Mouse (Mus musculus) MEL (cell line): ENCODE results near the gene Tmem165. TPM values are rescaled to one million over a fixed set of nuclear protein-coding genes. Genes with fewer than 3 reads are reported as not detected.

Source experiments
- DNase-seq: peaks from one replicate; pipeline ENCODE4 v3.0.0; 2011; ENCODE audit warnings: low read depth, low spot score
- H3K27ac ChIP-seq: 2 replicates; pipeline ENCODE4 v1.5.1; 2012; ENCODE audit warnings: low read depth, mild to moderate bottlenecking, control low read depth, low read length, moderate library complexity; ENCODE audit not compliant: control insufficient read depth
- H3K27me3 ChIP-seq, 2 experiments: fragments of 150-350 bp in 1 of 2; sonication (generic) in 1 of 2; 2 replicates each; pipeline ENCODE4 v1.6.1; 2012; ENCODE audit warnings: low read length in 2 of 2, mild to moderate bottlenecking in 2 of 2, improper control_type of control experiment in 1 of 2, moderate library complexity in 1 of 2; ENCODE audit not compliant: insufficient read depth in 2 of 2, control insufficient read depth in 1 of 2
- H3K36me3 ChIP-seq, 2 experiments: 2 replicates each; pipeline ENCODE4 v1.6.1; 2012 to 2014; ENCODE audit warnings: low read length in 2 of 2, improper control_type of control experiment in 1 of 2, inconsistent platforms in 1 of 2, mild to moderate bottlenecking in 1 of 2; ENCODE audit not compliant: insufficient read depth in 2 of 2, control insufficient read depth in 1 of 2
- H3K4me1 ChIP-seq, 2 experiments: fragments of 150-350 bp in 1 of 2; sonication (generic) in 1 of 2; 2 replicates each; pipeline ENCODE4 v1.6.1; 2012; ENCODE audit warnings: low read length in 2 of 2, improper control_type of control experiment in 1 of 2, mild to moderate bottlenecking in 1 of 2; ENCODE audit not compliant: insufficient read depth in 2 of 2, control insufficient read depth in 1 of 2
- H3K4me3 ChIP-seq, 2 experiments: fragments of 150-350 bp in 1 of 2; sonication (generic) in 1 of 2; 2 replicates each; pipeline ENCODE4 v1.5.1; 2012; ENCODE audit warnings: low read depth in 2 of 2, low read length in 2 of 2, mild to moderate bottlenecking in 2 of 2, moderate library complexity in 2 of 2, control low read depth in 1 of 2, improper control_type of control experiment in 1 of 2; ENCODE audit not compliant: control insufficient read depth in 1 of 2, insufficient read depth in 1 of 2
- H3K79me2 ChIP-seq: 2 replicates; pipeline ENCODE4 v1.6.1; 2012; ENCODE audit warnings: mild to moderate bottlenecking, low read length, moderate library complexity; ENCODE audit not compliant: control insufficient read depth, poor library complexity, insufficient read depth
- H3K9ac ChIP-seq: 2 replicates; pipeline ENCODE4 v1.6.1; 2012; ENCODE audit warnings: low read depth, mild to moderate bottlenecking, control low read depth, low read length, moderate library complexity; ENCODE audit not compliant: control insufficient read depth, poor library complexity, severe bottlenecking
- H3K9me3 ChIP-seq: fragments of 150-350 bp; sonication (generic); replicated peaks from 2 replicates; pipeline ENCODE4 v1.6.1; 2012; ENCODE audit warnings: mild to moderate bottlenecking, low read length, improper control_type of control experiment, moderate library complexity; ENCODE audit not compliant: insufficient read depth
- CHD1 ChIP-seq: IDR thresholded peaks from 2 replicates; pipeline ENCODE4 v1.6.1; 2012; ENCODE audit warnings: low read depth, mild to moderate bottlenecking, inconsistent platforms, low read length, improper control_type of control experiment
- EP300 ChIP-seq, 2 experiments: IDR thresholded peaks; 2 replicates each; pipeline ENCODE4 v1.6.1; 2011; ENCODE audit warnings: improper control_type of control experiment in 2 of 2, low read length in 2 of 2, low read depth in 1 of 2, mild to moderate bottlenecking in 1 of 2
- ETS1 ChIP-seq: IDR thresholded peaks from 2 replicates; pipeline ENCODE4 v1.6.1; 2012; ENCODE audit warnings: low read depth, mild to moderate bottlenecking, inconsistent platforms, low read length, improper control_type of control experiment, moderate library complexity
- GABPA ChIP-seq: IDR thresholded peaks from 2 replicates; pipeline ENCODE4 v1.6.1; 2012; ENCODE audit warnings: low read depth, mild to moderate bottlenecking, inconsistent platforms, low read length, improper control_type of control experiment, moderate library complexity
- GATA1 ChIP-seq: IDR thresholded peaks from 2 replicates; pipeline ENCODE4 v1.6.1; 2011; ENCODE audit warnings: low read depth, low read length, improper control_type of control experiment
- JUND ChIP-seq: IDR thresholded peaks from 2 replicates; pipeline ENCODE4 v1.6.1; 2011; ENCODE audit warnings: low read depth, mild to moderate bottlenecking, improper control_type of control experiment, low read length
- KAT2A ChIP-seq: conservative IDR thresholded peaks from 2 replicates; pipeline ENCODE4 v1.6.1; 2012; ENCODE audit warnings: low read depth, low read length, improper control_type of control experiment, inconsistent platforms
- MAFK ChIP-seq: IDR thresholded peaks from 2 replicates; pipeline ENCODE4 v1.6.1; 2011; ENCODE audit warnings: low read depth, mild to moderate bottlenecking, low read length, improper control_type of control experiment, borderline replicate concordance
- MAX ChIP-seq: IDR thresholded peaks from 2 replicates; pipeline ENCODE4 v1.6.1; 2011; ENCODE audit warnings: low read length, improper control_type of control experiment
- MAZ ChIP-seq: IDR thresholded peaks from 2 replicates; pipeline ENCODE4 v1.6.1; 2012; ENCODE audit warnings: low read depth, mild to moderate bottlenecking, inconsistent platforms, low read length, improper control_type of control experiment
- MXI1 ChIP-seq: IDR thresholded peaks from 2 replicates; pipeline ENCODE4 v1.6.1; 2011; ENCODE audit warnings: mild to moderate bottlenecking, low read depth, low read length, improper control_type of control experiment
- MYC ChIP-seq: IDR thresholded peaks from 2 replicates; pipeline ENCODE4 v1.6.1; 2011; ENCODE audit warnings: low read depth, mild to moderate bottlenecking, low read length, improper control_type of control experiment, moderate library complexity
- POLR2A ChIP-seq, 2 experiments: IDR thresholded peaks; 2 replicates each; pipeline ENCODE4 v1.6.1; 2011 to 2012; ENCODE audit warnings: low read length in 2 of 2, mild to moderate bottlenecking in 2 of 2, control low read depth in 1 of 2, improper control_type of control experiment in 1 of 2, low read depth in 1 of 2, moderate library complexity in 1 of 2; ENCODE audit not compliant: control insufficient read depth in 1 of 2, insufficient read depth in 1 of 2, poor library complexity in 1 of 2
- POLR2AphosphoS2 ChIP-seq: IDR thresholded peaks from 2 replicates; pipeline ENCODE4 v1.6.1; 2011; ENCODE audit warnings: low read length, improper control_type of control experiment
- RCOR1 ChIP-seq: IDR thresholded peaks from 2 replicates; pipeline ENCODE4 v1.6.1; 2012; ENCODE audit warnings: low read depth, mild to moderate bottlenecking, inconsistent platforms, low read length, improper control_type of control experiment
- SIN3A ChIP-seq: IDR thresholded peaks from 2 replicates; pipeline ENCODE4 v1.6.1; 2012; ENCODE audit warnings: low read length, improper control_type of control experiment, inconsistent platforms
- SMC3 ChIP-seq: IDR thresholded peaks from 2 replicates; pipeline ENCODE4 v1.6.1; 2011; ENCODE audit warnings: low read depth, low read length, improper control_type of control experiment
- TAL1 ChIP-seq: IDR thresholded peaks from 2 replicates; pipeline ENCODE4 v1.6.1; 2012; ENCODE audit warnings: mild to moderate bottlenecking, inconsistent platforms, low read length, moderate library complexity, mixed read lengths
- TBP ChIP-seq: IDR thresholded peaks from 2 replicates; pipeline ENCODE4 v1.8.0; 2011; ENCODE audit warnings: low read depth, low read length, improper control_type of control experiment
- TCF12 ChIP-seq: IDR thresholded peaks from 2 replicates; pipeline ENCODE4 v1.6.1; 2014; ENCODE audit warnings: low read depth, mild to moderate bottlenecking, inconsistent platforms, low read length, improper control_type of control experiment, moderate library complexity
- USF1 ChIP-seq: IDR thresholded peaks from 2 replicates; pipeline ENCODE4 v1.6.1; 2014; ENCODE audit warnings: low read depth, mild to moderate bottlenecking, inconsistent platforms, low read length, improper control_type of control experiment, moderate library complexity
- ZMIZ1 ChIP-seq: IDR thresholded peaks from 2 replicates; pipeline ENCODE4 v1.6.1; 2012; ENCODE audit warnings: low read depth, mild to moderate bottlenecking, inconsistent platforms, low read length, improper control_type of control experiment, moderate library complexity
- ZNF384 ChIP-seq: IDR thresholded peaks from 2 replicates; pipeline ENCODE4 v1.6.1; 2012; ENCODE audit warnings: low read depth, mild to moderate bottlenecking, inconsistent platforms, low read length, improper control_type of control experiment
- polyA plus RNA-seq, 2 experiments: library from polyadenylated mRNA; stranded (reverse) in 1 of 2; unstranded in 1 of 2; fragments of >175 nt in 1 of 2; fragments of >200 nt in 1 of 2; gene quantifications; 2 replicates each; pipeline versions ENCODE4 v1.2.1 to v1.2.4; 2012; ENCODE audit warnings: low replicate concordance in 2 of 2, low read depth in 1 of 2; ENCODE audit not compliant: insufficient read length in 2 of 2, insufficient read depth in 1 of 2, missing spikeins in 1 of 2
- total RNA-seq: library from RNA; depleted of rRNA; stranded (reverse); fragments of 300-350 nt; gene quantifications from 2 replicates; pipeline ENCODE4 v1.2.3, GENCODE M21; 2012

The Tmem165 gene
- total and polyA plus RNA-seq, 3 experiments = 66.5 to 154 (median 73.0) TPM

DNA sequence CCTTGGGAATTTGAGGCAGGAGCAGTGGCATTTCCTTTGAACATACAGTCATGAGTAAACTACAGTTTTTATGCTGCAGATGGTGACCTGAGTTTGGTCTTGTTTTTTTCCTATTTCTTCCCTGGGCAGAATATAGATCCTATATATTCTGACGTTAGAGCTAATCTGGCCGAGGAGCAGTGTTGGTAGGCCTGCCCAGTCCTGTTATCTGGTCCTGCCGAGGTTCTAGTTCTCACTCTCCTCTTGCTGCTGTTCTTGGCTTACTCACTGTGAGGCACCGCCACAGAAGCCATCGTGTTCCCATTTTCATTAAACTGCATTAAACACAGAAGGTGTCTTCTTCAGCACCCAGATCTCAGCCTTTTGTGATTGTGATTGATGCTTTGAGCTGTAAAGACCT is 4.2 kb downstream of the Tmem165 start:
- Histone ChIP-seq H3K36me3 (peaks cover 0 to 66% of the 10 kb centered on the region in 2 experiments; a peak in 3 of 4 replicates), H3K4me1 (peaks cover 14 to 44% of the 10 kb centered on the region in 2 experiments)

DNA sequence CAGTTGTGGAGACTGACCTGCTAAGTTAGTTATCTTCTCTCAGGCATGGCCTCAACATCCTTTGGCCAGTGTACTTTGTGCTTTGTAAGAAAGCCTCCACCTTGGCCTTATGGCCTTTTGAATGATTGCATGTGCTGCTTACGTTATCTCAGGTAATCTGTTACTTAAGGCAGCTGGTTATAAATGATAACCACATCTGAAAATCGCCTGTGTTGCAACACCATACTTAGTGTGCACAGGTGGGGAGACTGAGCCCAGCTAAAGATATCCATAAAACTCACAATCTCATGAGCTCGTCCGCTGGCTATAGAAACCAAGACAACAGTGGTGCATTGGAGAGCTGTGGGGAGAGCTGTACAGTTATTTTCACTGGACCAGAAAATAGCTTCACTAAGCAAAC is 6.9 kb downstream of the Tmem165 start:
- Histone ChIP-seq H3K4me3 (no peak overlapping the region), H3K27ac (no peak overlapping the region), H3K9ac (no peak overlapping the region), H3K27me3 (no peaks in the 10 kb centered on the region), H3K79me2 (peaks cover 43% of the 10 kb centered on the region), H3K4me1 (peaks cover 26 to 54% of the 10 kb centered on the region in 2 experiments), H3K36me3 (peaks cover 0 to 80% of the 10 kb centered on the region in 2 experiments), H3K9me3 (no peaks in the 10 kb centered on the region)
- TF ChIP-seq MXI1 (no peak), SMC3 (no peak), TBP (no peak), TCF12 (peak; percentile 46; the same call in 1 of the 2 replicates), GATA1 (0 out of 2 replicates have a peak, but pooled peaks have one; percentile 13), ETS1 (peak; percentile 13; the same call in 1 of the 2 replicates)
- no peak for DNase-seq

More for the DNA sequence above, 4.2 kb downstream of the Tmem165 start:
- peak; percentile 64 for DNase-seq
- Histone ChIP-seq H3K27me3 (no peaks in the 10 kb centered on the region), H3K4me3 (no peak overlapping the region), H3K9me3 (no peaks in the 10 kb centered on the region), H3K27ac (no peak overlapping the region), H3K79me2 (peaks cover 53% of the 10 kb centered on the region), H3K9ac (no peak overlapping the region)
- peak; percentile 55; the same call in 1 of the 2 replicates for TF ChIP-seq TBP
- TF ChIP-seq MAFK = no peak
- no peak for TF ChIP-seq SMC3
- no peak for TF ChIP-seq MAZ
- no peak for TF ChIP-seq TCF12
- 0 out of 2 replicates have a peak, but pooled peaks have one; percentile 53 for TF ChIP-seq RCOR1
- 0 out of 4 replicates have a peak, but pooled peaks of 1 of the 2 experiments have one; percentile 28 for TF ChIP-seq POLR2A (IDR thresholded peaks at IDR 0.05; ENCODE audit: control insufficient read depth in 1 of 2, insufficient read depth in 1 of 2, low read depth in 1 of 2, low read length in 2 of 2, poor library complexity in 1 of 2)
- TF ChIP-seq GATA1 = peak; percentile 67
- peak; percentile 40 to 45; a peak in 1 of 4 replicates for TF ChIP-seq EP300 (IDR thresholded peaks at IDR 0.05; ENCODE audit: low read depth in 1 of 2, low read length in 2 of 2)

DNA sequence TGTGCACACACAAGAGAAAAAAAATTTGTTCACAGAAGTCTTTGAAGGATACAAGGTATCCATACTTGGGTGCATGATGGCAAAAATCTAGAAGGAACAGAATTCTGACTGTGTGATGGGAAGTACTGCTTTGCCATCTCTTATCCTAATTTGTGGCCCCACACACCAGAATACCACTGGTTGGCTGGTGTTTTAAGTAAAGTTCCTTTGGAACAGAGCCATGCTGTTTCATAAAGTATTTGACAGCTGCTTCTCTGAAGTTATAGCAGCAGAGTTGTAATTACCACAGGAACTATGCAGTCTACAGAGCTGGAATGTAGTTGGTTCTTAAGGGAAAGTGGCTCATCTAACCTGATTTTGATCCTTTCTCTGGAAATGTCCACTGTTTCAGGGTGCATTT is 9.4 kb downstream of the Tmem165 start:
- Histone ChIP-seq H3K27ac (no peak overlapping the region), H3K79me2 (peaks cover 32% of the 10 kb centered on the region), H3K27me3 (no peaks in the 10 kb centered on the region), H3K4me3 (no peak overlapping the region), H3K36me3 (peaks cover 3 to 61% of the 10 kb centered on the region in 2 experiments), H3K4me1 (peaks cover 18 to 38% of the 10 kb centered on the region in 2 experiments), H3K9ac (no peak overlapping the region), H3K9me3 (no peaks in the 10 kb centered on the region)
- peak; percentile 52 for DNase-seq
- TF ChIP-seq GATA1 (no peak), MXI1 (peak; percentile 45; the same call in 1 of the 2 replicates), POLR2AphosphoS2 (no peak), USF1 (no peak), ZNF384 (0 out of 2 replicates have a peak, but pooled peaks have one; percentile 29), GABPA (no peak), MAFK (no peak), SMC3 (no peak), JUND (no peak), ETS1 (peak; percentile 50; the same call in 1 of the 2 replicates), KAT2A (no peak), RCOR1 (0 out of 2 replicates have a peak, but pooled peaks have one; percentile 17), TAL1 (no peak), TCF12 (0 out of 2 replicates have a peak, but pooled peaks have one; percentile 19), MAX (no peak), CHD1 (0 out of 2 replicates have a peak, but pooled peaks have one; percentile 67), ZMIZ1 (no peak), EP300 (IDR thresholded peaks at IDR 0.05; ENCODE audit: low read depth in 1 of 2, low read length in 2 of 2) (peak in 1 of 2 experiments; percentile 49; a peak in 2 of 4 replicates), MYC (0 out of 2 replicates have a peak, but pooled peaks have one; percentile 29), MAZ (no peak), SIN3A (peak; percentile 51; the same call in 1 of the 2 replicates)
